Mouse (Mus musculus) kidney, postnatal 0 days (tissue): ENCODE measurements around the gene Cdyl. TPM values are rescaled to one million over a fixed set of nuclear protein-coding genes. Genes with fewer than 3 reads are reported as not detected.

Experiments used
- ATAC-seq: fragments of 200-750 bp; cut with Nextera tagmentation; replicated peaks from 2 replicates; pipeline ENCODE4 v1.8.0; 2017; ENCODE audit warnings: low read depth, moderate number of reproducible peaks, moderate TSS enrichment, moderate library complexity; ENCODE audit not compliant: low FRiP score
- DNase-seq: peaks from one replicate; pipeline ENCODE4 v3.0.0-alpha.2; 2016; ENCODE audit warnings: low spot score
- H3K27ac ChIP-seq: fragments of 300-500 bp; sonication (generic); 2 replicates; pipeline ENCODE4 v1.5.1; 2014; ENCODE audit warnings: mild to moderate bottlenecking
- H3K27me3 ChIP-seq: fragments of 300-500 bp; sonication (generic); 2 replicates; pipeline ENCODE4 v1.6.1; 2014; ENCODE audit warnings: low read length, mixed read lengths; ENCODE audit not compliant: insufficient read depth
- H3K36me3 ChIP-seq: fragments of 300-500 bp; sonication (generic); 2 replicates; pipeline ENCODE4 v1.6.1; 2014; ENCODE audit warnings: low read length, mixed read lengths; ENCODE audit not compliant: insufficient read depth
- H3K4me1 ChIP-seq: fragments of 300-500 bp; sonication (generic); replicated peaks from 2 replicates; pipeline ENCODE4 v1.6.1; 2014; ENCODE audit warnings: antibody characterized with exemption, low read length, mixed read lengths; ENCODE audit not compliant: insufficient read depth
- H3K4me2 ChIP-seq: fragments of 300-500 bp; sonication (generic); 2 replicates; pipeline ENCODE4 v1.6.1; 2014; ENCODE audit warnings: mild to moderate bottlenecking, low read length, moderate library complexity, mixed read lengths
- H3K4me3 ChIP-seq: fragments of 300-500 bp; sonication (generic); replicated peaks from 2 replicates; pipeline ENCODE4 v1.5.1; 2014; ENCODE audit warnings: low read depth, low read length
- H3K9ac ChIP-seq: fragments of 300-500 bp; sonication (generic); 2 replicates; pipeline ENCODE4 v1.6.1; 2014; ENCODE audit warnings: low read depth, low read length
- H3K9me3 ChIP-seq: fragments of 300-500 bp; sonication (generic); replicated peaks from 2 replicates; pipeline ENCODE4 v1.6.1; 2016; ENCODE audit warnings: low read length, inconsistent platforms, mixed read lengths
- CTCF ChIP-seq: IDR thresholded peaks from 2 replicates; pipeline ENCODE4 v1.5.1; 2016; ENCODE audit warnings: antibody characterized with exemption, low read depth, mild to moderate bottlenecking, moderate library complexity
- WGBS: fragments of 180-500 bp; shearing (Covaris S2); extraction: QIAGEN DNeasy Blood & Tissue Kit; methylation state at CpG from one replicate; pipeline ENCODE4 v1.1.7; 2014; 5-methylcytosine and 5-hydroxymethylcytosine counted together
- polyA plus RNA-seq: library from polyadenylated mRNA; unstranded; fragments of >200 nt; fragmentation: Nextera tagmentation; extraction: Ambion mirVana; gene quantifications from 2 replicates; pipeline ENCODE4 v1.2.1, GENCODE M21; 2015

Gene Cdyl
- polyA plus RNA-seq, 1 experiment from 2014 or later, result 10.2 TPM

GRCm38 (mm10) chr13:35786726-35787399 lies 127.2 kb downstream of the Cdyl start:
- WGBS, result 82% methylated on average over 6 of the region's 6 CpGs
- no peak for DNase-seq

GRCm38 (mm10) chr13:35789577-35789976 lies 129.9 kb downstream of the Cdyl start:
- Histone ChIP-seq H3K4me3 (no peak overlapping the region), H3K4me2 (no peak overlapping the region), H3K9ac (no peak overlapping the region), H3K27me3 (no peaks in the 10 kb centered on the region), H3K4me1 (no peaks in the 10 kb centered on the region), H3K36me3 (no peaks in the 10 kb centered on the region), H3K9me3 (no peaks in the 10 kb centered on the region), H3K27ac (no peak overlapping the region)
- no peak for DNase-seq
- TF ChIP-seq CTCF, result no peak
- 89% methylated on average over 4 of the region's 4 CpGs for WGBS
- ATAC-seq, result no peak

More at GRCm38 (mm10) chr13:35786726-35787399, 127.2 kb downstream of the Cdyl start:
- Histone ChIP-seq H3K36me3 (no peaks in the 10 kb centered on the region), H3K27ac (no peak overlapping the region), H3K4me1 (0 out of 2 replicates have a peak, but pooled peaks cover 5% of the 10 kb centered on the region), H3K27me3 (no peaks in the 10 kb centered on the region), H3K4me2 (no peak overlapping the region), H3K9ac (no peak overlapping the region), H3K4me3 (no peak overlapping the region), H3K9me3 (no peaks in the 10 kb centered on the region)
- no peak for ATAC-seq
- no peak for TF ChIP-seq CTCF

GRCm38 (mm10) chr13:35790431-35790830 lies 130.8 kb downstream of the Cdyl start:
- whole genome bisulfite sequencing, result 67% methylated on average over 4 of the region's 4 CpGs
- Histone ChIP-seq H3K36me3 (no peaks in the 10 kb centered on the region), H3K27ac (no peak overlapping the region), H3K9me3 (no peaks in the 10 kb centered on the region), H3K4me3 (no peak overlapping the region), H3K4me1 (no peaks in the 10 kb centered on the region), H3K4me2 (no peak overlapping the region), H3K27me3 (no peaks in the 10 kb centered on the region), H3K9ac (no peak overlapping the region)
- ATAC-seq (no peak), DNase-seq (no peak)
- no peak for TF ChIP-seq CTCF

DNA sequence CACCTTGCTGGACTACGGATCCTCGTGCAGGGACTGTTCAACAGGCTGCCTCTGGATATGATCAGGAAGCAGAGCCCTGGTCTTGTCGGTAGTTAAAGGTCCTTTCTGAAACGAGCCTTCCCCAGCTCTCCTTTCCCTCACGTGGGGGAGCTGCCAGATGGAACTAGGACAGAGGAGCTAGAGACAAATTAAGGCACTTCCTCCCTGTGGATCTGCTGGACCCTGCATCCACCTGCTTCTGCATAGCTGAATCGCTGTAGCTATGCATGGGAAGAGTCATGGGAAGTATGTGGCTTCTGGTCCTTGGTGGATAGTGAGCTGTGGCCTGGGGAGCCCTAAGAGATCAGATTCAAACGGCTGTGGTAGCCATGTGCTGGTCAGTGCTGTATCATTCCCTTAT lies 134.7 kb downstream of the Cdyl start:
- Histone ChIP-seq H3K4me3 (no peak overlapping the region), H3K36me3 (no peaks in the 10 kb centered on the region), H3K9me3 (no peaks in the 10 kb centered on the region), H3K27ac (no peak overlapping the region), H3K9ac (no peak overlapping the region), H3K4me2 (no peak overlapping the region), H3K27me3 (no peaks in the 10 kb centered on the region), H3K4me1 (0 out of 2 replicates have a peak, but pooled peaks cover 5% of the 10 kb centered on the region)
- TF ChIP-seq CTCF, result no peak
- no peak for ATAC-seq
- DNase-seq, result peak; percentile 47
- 36% methylated on average over 7 of the region's 7 CpGs for WGBS

- DNase-seq (no peak), ATAC-seq (no peak)
- H3K9me3 ChIP-seq, result no peaks in the 10 kb centered on the region
- no peak overlapping the region for H3K27ac ChIP-seq
- H3K4me3 ChIP-seq, result no peak overlapping the region
- H3K9ac ChIP-seq, result no peak overlapping the region
- no peaks in the 10 kb centered on the region for H3K36me3 ChIP-seq
- WGBS, result 54% methylated on average over 4 of the region's 4 CpGs
- no peak overlapping the region for H3K4me2 ChIP-seq
- no peaks in the 10 kb centered on the region for H3K27me3 ChIP-seq
- H3K4me1 ChIP-seq, result 0 out of 2 replicates have a peak, but pooled peaks cover 5% of the 10 kb centered on the region
- TF ChIP-seq CTCF, result no peak
These were observed 135.1 kb downstream of the Cdyl start for GRCm38 (mm10) chr13:35794774-35795173.

- Histone ChIP-seq H3K4me3 (no peak overlapping the region), H3K27me3 (no peaks in the 10 kb centered on the region), H3K4me1 (0 out of 2 replicates have a peak, but pooled peaks cover 5% of the 10 kb centered on the region), H3K27ac (no peak overlapping the region), H3K4me2 (no peak overlapping the region), H3K36me3 (no peaks in the 10 kb centered on the region), H3K9me3 (no peaks in the 10 kb centered on the region), H3K9ac (no peak overlapping the region)
- WGBS, result 58% methylated on average over 2 of the region's 2 CpGs
- ATAC-seq (no peak), DNase-seq (no peak)
- TF ChIP-seq CTCF, result no peak
These were observed 136.3 kb downstream of the Cdyl start for GRCm38 (mm10) chr13:35795887-35796286.

DNA sequence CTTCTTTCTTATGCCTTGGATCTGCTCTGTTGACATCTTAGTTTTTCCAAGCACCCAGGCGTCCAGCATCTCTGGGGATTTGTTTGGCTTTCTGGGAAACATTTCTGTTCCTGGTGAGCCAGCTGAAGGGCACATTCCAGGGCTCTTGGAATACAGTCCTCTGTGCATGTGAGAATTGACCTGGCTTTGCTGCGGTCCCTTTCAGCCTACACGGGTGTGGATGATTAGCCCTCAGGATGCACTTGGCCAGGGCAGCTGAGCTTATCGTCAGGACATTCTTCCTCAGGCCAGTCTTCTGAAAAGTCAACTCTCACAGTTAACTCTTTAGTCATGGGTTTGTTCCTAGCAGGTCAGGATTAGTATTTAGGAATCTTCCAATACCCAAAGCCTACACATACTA lies 136.7 kb downstream of the Cdyl start:
- DNase-seq (no peak), ATAC-seq (no peak)
- no peak overlapping the region for H3K9ac ChIP-seq
- H3K27me3 ChIP-seq, result no peaks in the 10 kb centered on the region
- H3K4me1 ChIP-seq, result 0 out of 2 replicates have a peak, but pooled peaks cover 5% of the 10 kb centered on the region
- H3K9me3 ChIP-seq, result no peaks in the 10 kb centered on the region
- no peak overlapping the region for H3K4me3 ChIP-seq
- 31% methylated on average over 4 of the region's 4 CpGs for WGBS
- H3K36me3 ChIP-seq, result no peaks in the 10 kb centered on the region
- H3K4me2 ChIP-seq, result no peak overlapping the region
- H3K27ac ChIP-seq, result no peak overlapping the region
- TF ChIP-seq CTCF, result no peak
